Mouse (Mus musculus): ENCODE measurements around the gene Gm20388.

DNA sequence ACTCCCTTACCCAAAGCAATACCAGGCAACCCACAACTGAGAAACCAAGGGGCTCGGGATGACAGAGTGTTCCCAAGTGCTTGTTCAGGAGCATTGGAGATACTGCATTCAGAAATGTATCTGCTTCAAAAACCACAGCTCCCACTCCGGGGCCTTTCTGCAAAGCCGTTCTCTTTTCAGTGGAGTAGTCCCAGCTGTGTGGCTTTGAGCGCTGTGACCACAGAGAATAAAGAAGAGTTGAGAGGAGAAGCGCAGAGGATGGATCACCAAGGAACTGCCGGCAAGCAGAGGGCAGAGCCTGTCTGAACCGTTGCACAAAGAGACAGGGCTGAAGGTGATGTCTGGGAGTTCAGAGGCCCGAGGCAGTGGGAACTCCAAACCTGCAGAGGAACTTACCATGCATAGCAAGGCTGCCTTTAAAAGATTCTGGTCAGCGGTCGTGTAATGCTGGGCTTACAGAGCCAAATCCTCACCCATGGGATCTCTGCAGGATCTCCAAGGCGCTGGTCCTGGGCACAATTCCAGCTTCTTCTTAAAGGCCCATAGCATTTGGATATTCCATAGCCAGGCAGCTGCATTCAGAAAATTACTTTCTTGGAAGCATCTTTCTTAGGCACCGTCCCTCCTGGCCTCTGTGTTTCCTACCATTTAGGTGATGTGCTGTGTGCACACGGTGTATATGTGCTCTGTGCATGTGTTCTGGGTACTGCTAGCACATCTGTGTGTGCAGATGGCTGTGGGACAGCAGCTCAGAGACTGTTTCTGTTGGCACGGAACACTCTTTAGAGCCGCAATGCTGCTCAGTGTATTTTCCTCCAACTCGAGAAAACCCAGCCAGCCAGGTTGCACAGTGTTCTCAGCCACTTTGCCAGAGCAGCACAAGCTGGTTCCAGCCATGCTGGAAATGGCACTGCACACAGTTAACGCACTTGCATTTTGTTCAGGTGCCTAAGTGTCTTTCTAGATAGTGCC lies 4261.2 kb downstream of the Gm20388 start:
- TF ChIP-seq CTCF (conservative IDR thresholded peaks at IDR 0.05; ENCODE audit: insufficient read depth, insufficient read length, low read depth, low read length) = no peak
- TF ChIP-seq POLR2A (IDR thresholded peaks at IDR 0.05; ENCODE audit: low read depth, low read length) = no peak

Data from kidney, adult 2 months (tissue).